Mouse (Mus musculus) kidney, adult 2 months (tissue): ENCODE data around the gene Ptprm.

Source experiments
- CTCF ChIP-seq: fragments of 200-500 bp; conservative IDR thresholded peaks from 2 replicates; pipeline ENCODE4 v1.5.1; 2011; ENCODE audit warnings: low read depth, mild to moderate bottlenecking, control low read depth, low read length, moderate library complexity, mixed read lengths; ENCODE audit not compliant: insufficient read depth, insufficient read length
- POLR2A ChIP-seq: fragments of 200-500 bp; IDR thresholded peaks from one replicate; pipeline ENCODE4 v1.6.1; 2011; ENCODE audit warnings: low read depth, low read length, control low read depth

- TF ChIP-seq CTCF, result no peak
- TF ChIP-seq POLR2A, result no peak
Observed at GRCm38 (mm10) chr17:66779026-66779425, 575.2 kb downstream of the Ptprm start.
